Mouse (Mus musculus): ENCODE results near the gene Atg4b. TPM values are rescaled to one million over a fixed set of nuclear protein-coding genes. Genes with fewer than 3 reads are reported as not detected.
A peak's percentile ranks its signal among the peaks of the same experiment; 100 is the strongest.

The Atg4b gene
- total RNA-seq (2021) = 10 to 100 TPM; 81.6 to 85.2 TPM
- long read RNA-seq, experiment 1, full-length matches to known transcripts = 9 of 18 reads
- long read RNA-seq, experiment 1, partial matches to known transcripts = 6 of 18 reads
- long read RNA-seq, experiment 1, other reads (novel, unspliced or antisense) = 3 of 18 reads
- long read RNA-seq, experiment 2, full-length matches to known transcripts = 16 of 22 reads
- long read RNA-seq, experiment 2, partial matches to known transcripts = 3 of 22 reads
- long read RNA-seq, experiment 2, other reads (novel, unspliced or antisense) = 3 of 22 reads

GRCm38 (mm10) chr1:93751290-93751689 lies at the start of gene Atg4b:
Atg4b (plus strand) TSS chr1:93751500.
- no peak for DNase-seq (ENCODE audit: low spot score in 2 of 2)
- TF ChIP-seq CTCF (conservative IDR thresholded peaks at IDR 0.05) = no peak
- H3K27ac ChIP-seq = no peak within 1 kb of the TSS
- no peak within 1 kb of the TSS for H3K4me3 ChIP-seq

- H3K27ac ChIP-seq = no peak overlapping the region
- no peak for DNase-seq (ENCODE audit: low spot score in 2 of 2)
- TF ChIP-seq CTCF (conservative IDR thresholded peaks at IDR 0.05) = no peak
- H3K4me3 ChIP-seq = no peak overlapping the region
These were observed 49.2 kb upstream of the Atg4b start for GRCm38 (mm10) chr1:93702106-93702505.

GRCm38 (mm10) chr1:93703472-93704048 lies 47.7 kb upstream of the Atg4b start:
- Histone ChIP-seq H3K27ac (no peak overlapping the region), H3K4me3 (no peak overlapping the region)
- DNase-seq (ENCODE audit: low spot score in 2 of 2) = no peak
- TF ChIP-seq CTCF (conservative IDR thresholded peaks at IDR 0.05) = no peak

GRCm38 (mm10) chr1:93704341-93704740 lies 47.0 kb upstream of the Atg4b start:
- Histone ChIP-seq H3K27ac (no peak overlapping the region), H3K4me3 (no peak overlapping the region)
- no peak for DNase-seq (ENCODE audit: low spot score in 2 of 2)
- TF ChIP-seq CTCF (conservative IDR thresholded peaks at IDR 0.05) = no peak

- DNase-seq (ENCODE audit: low spot score in 2 of 2) = no peak
- no peak overlapping the region for H3K4me3 ChIP-seq
- H3K27ac ChIP-seq = no peak overlapping the region
- no peak for TF ChIP-seq CTCF (conservative IDR thresholded peaks at IDR 0.05)
These were observed 45.9 kb upstream of the Atg4b start for GRCm38 (mm10) chr1:93705389-93705788.

GRCm38 (mm10) chr1:93716166-93716565 lies 35.1 kb upstream of the Atg4b start:
- no peak for DNase-seq (ENCODE audit: low spot score in 2 of 2)
- Histone ChIP-seq H3K27ac (no peak overlapping the region), H3K4me3 (no peak overlapping the region)
- TF ChIP-seq CTCF (conservative IDR thresholded peaks at IDR 0.05) = no peak

GRCm38 (mm10) chr1:93721557-93721956 lies 29.7 kb upstream of the Atg4b start:
- no peak overlapping the region for H3K4me3 ChIP-seq
- no peak overlapping the region for H3K27ac ChIP-seq
- no peak for TF ChIP-seq CTCF (conservative IDR thresholded peaks at IDR 0.05)
- DNase-seq (ENCODE audit: low spot score in 2 of 2) = no peak

- Histone ChIP-seq H3K27ac (no peak overlapping the region), H3K4me3 (no peak overlapping the region)
- TF ChIP-seq CTCF (conservative IDR thresholded peaks at IDR 0.05) = no peak
- no peak for DNase-seq (ENCODE audit: low spot score in 2 of 2)
These were observed 26.7 kb upstream of the Atg4b start for GRCm38 (mm10) chr1:93724623-93725022.

GRCm38 (mm10) chr1:93725665-93726064 lies 25.6 kb upstream of the Atg4b start:
- Histone ChIP-seq H3K27ac (no peak overlapping the region), H3K4me3 (no peak overlapping the region)
- no peak for TF ChIP-seq CTCF (conservative IDR thresholded peaks at IDR 0.05)
- no peak for DNase-seq (ENCODE audit: low spot score in 2 of 2)

GRCm38 (mm10) chr1:93726116-93726515 lies 25.2 kb upstream of the Atg4b start:
- no peak overlapping the region for H3K27ac ChIP-seq
- DNase-seq (ENCODE audit: low spot score in 2 of 2) = no peak
- no peak overlapping the region for H3K4me3 ChIP-seq
- peak; percentile 62 for TF ChIP-seq CTCF (conservative IDR thresholded peaks at IDR 0.05)

- Histone ChIP-seq H3K27ac (no peak overlapping the region), H3K4me3 (no peak overlapping the region)
- peak; percentile 42 to 62 for DNase-seq (ENCODE audit: low spot score in 2 of 2)
- peak; percentile 94 for TF ChIP-seq CTCF (conservative IDR thresholded peaks at IDR 0.05)
These were observed 24.3 kb upstream of the Atg4b start for GRCm38 (mm10) chr1:93726974-93727373.

- TF ChIP-seq CTCF (conservative IDR thresholded peaks at IDR 0.05) = no peak
- no peak overlapping the region for H3K27ac ChIP-seq
- 0 out of 2 replicates have a peak overlapping the region, but pooled peaks have one; percentile 26 for H3K4me3 ChIP-seq
- no peak for DNase-seq (ENCODE audit: low spot score in 2 of 2)
These were observed 20.2 kb upstream of the Atg4b start for GRCm38 (mm10) chr1:93731103-93731502.

- no peak for TF ChIP-seq CTCF (conservative IDR thresholded peaks at IDR 0.05)
- Histone ChIP-seq H3K27ac (peak overlapping the region; percentile 46; the same call in 1 of the 2 replicates), H3K4me3 (peak overlapping the region; percentile 26; the same call in 1 of the 2 replicates)
- DNase-seq (ENCODE audit: low spot score in 2 of 2) = peak in 1 of 2 experiments; percentile 16
These were observed 19.4 kb upstream of the Atg4b start for GRCm38 (mm10) chr1:93731880-93732281.

- no peak for DNase-seq (ENCODE audit: low spot score in 2 of 2)
- Histone ChIP-seq H3K4me3 (no peak overlapping the region), H3K27ac (no peak overlapping the region)
- TF ChIP-seq CTCF (conservative IDR thresholded peaks at IDR 0.05) = no peak
These were observed 15.4 kb upstream of the Atg4b start for GRCm38 (mm10) chr1:93735859-93736258.
